Mouse (Mus musculus) midbrain, embryonic 12.5 days (tissue): ENCODE data around the gene Timm8a2. TPM values are rescaled to one million over a fixed set of nuclear protein-coding genes. Genes with fewer than 3 reads are reported as not detected.

Experiments used
- ATAC-seq: fragments of 200-750 bp; cut with Nextera tagmentation; 2 replicates; pipeline ENCODE4 v1.8.0; 2017; ENCODE audit warnings: low read depth, moderate TSS enrichment, moderate library complexity; ENCODE audit not compliant: low FRiP score
- H3K27ac ChIP-seq: fragments of 300-500 bp; sonication (generic); replicated peaks from 2 replicates; pipeline ENCODE4 v1.5.1; 2016; ENCODE audit warnings: mild to moderate bottlenecking
- H3K27me3 ChIP-seq: fragments of 300-500 bp; sonication (generic); 2 replicates; pipeline ENCODE4 v1.6.1; 2016; ENCODE audit warnings: mild to moderate bottlenecking
- H3K36me3 ChIP-seq: fragments of 300-500 bp; sonication (generic); 2 replicates; pipeline ENCODE4 v1.6.1; 2016
- H3K4me1 ChIP-seq: fragments of 300-500 bp; sonication (generic); 2 replicates; pipeline ENCODE4 v1.6.1; 2016
- H3K4me2 ChIP-seq: fragments of 300-500 bp; sonication (generic); replicated peaks from 2 replicates; pipeline ENCODE4 v1.6.1; 2016; ENCODE audit warnings: mild to moderate bottlenecking, moderate library complexity
- H3K4me3 ChIP-seq: fragments of 300-500 bp; sonication (generic); 2 replicates; pipeline ENCODE4 v1.5.1; 2016; ENCODE audit warnings: mild to moderate bottlenecking
- H3K9ac ChIP-seq: fragments of 300-500 bp; sonication (generic); replicated peaks from 2 replicates; pipeline ENCODE4 v1.6.1; 2016; ENCODE audit warnings: mild to moderate bottlenecking, moderate library complexity
- H3K9me3 ChIP-seq: fragments of 300-500 bp; sonication (generic); 2 replicates; pipeline ENCODE4 v1.6.1; 2016; ENCODE audit warnings: mild to moderate bottlenecking
- whole genome bisulfite sequencing: fragments of 180-500 bp; shearing (Covaris S2); methylation state at CpG from one replicate; pipeline ENCODE4 v1.1.7; 2016; 5-methylcytosine and 5-hydroxymethylcytosine counted together
- polyA plus RNA-seq: library from polyadenylated mRNA; unstranded; fragments of >200 nt; fragmentation: Nextera tagmentation; extraction: Ambion mirVana; gene quantifications from 2 replicates; pipeline ENCODE4 v1.2.1, GENCODE M21; 2016

The Timm8a2 gene
- polyA plus RNA-seq, 1 experiment from 2014 or later: not detected

GRCm38 (mm10) chr14:122083499-122083898, 49.0 kb downstream of the Timm8a2 start:
- H3K27me3 ChIP-seq: no peaks in the 10 kb centered on the region
- WGBS: 90% methylated on average over 7 of the region's 7 CpGs
- H3K4me3 ChIP-seq: no peak overlapping the region
- H3K9ac ChIP-seq: no peak overlapping the region
- H3K27ac ChIP-seq: no peak overlapping the region
- no peak overlapping the region for H3K4me2 ChIP-seq
- no peaks in the 10 kb centered on the region for H3K4me1 ChIP-seq
- no peaks in the 10 kb centered on the region for H3K9me3 ChIP-seq
- no peaks in the 10 kb centered on the region for H3K36me3 ChIP-seq
- no peak for ATAC-seq

- no peak overlapping the region for H3K9ac ChIP-seq
- no peaks in the 10 kb centered on the region for H3K27me3 ChIP-seq
- ATAC-seq: no peak
- H3K9me3 ChIP-seq: no peaks in the 10 kb centered on the region
- no peak overlapping the region for H3K4me3 ChIP-seq
- H3K4me1 ChIP-seq: no peaks in the 10 kb centered on the region
- no peak overlapping the region for H3K27ac ChIP-seq
- 83% methylated on average over 5 of the region's 5 CpGs for WGBS
- H3K4me2 ChIP-seq: no peak overlapping the region
- no peaks in the 10 kb centered on the region for H3K36me3 ChIP-seq
Observed at GRCm38 (mm10) chr14:122087956-122088355, 53.5 kb downstream of the Timm8a2 start.

Other genes starting within 250 kb of the Timm8a2 start
- gene Dock9, start 236.8 kb upstream of the Timm8a2 start, polyA plus RNA-seq: 5.4 and 5.5 TPM in 2 replicates
- gene Ubac2, start 156.1 kb upstream of the Timm8a2 start, polyA plus RNA-seq: 58.9 and 59.2 TPM in 2 replicates
- gene Gpr18, start 118.9 kb upstream of the Timm8a2 start, polyA plus RNA-seq: 0.23 and 0.35 TPM in 2 replicates
- gene Gpr183, start 69.5 kb upstream of the Timm8a2 start, polyA plus RNA-seq: 1.2 TPM in 2 replicates
- 120 and 122 TPM in 2 replicates for gene Tm9sf2, start 72.4 kb downstream of the Timm8a2 start, polyA plus RNA-seq
- gene Clybl, start 147.0 kb downstream of the Timm8a2 start, polyA plus RNA-seq: 19.4 and 34.6 TPM in 2 replicates